Mouse (Mus musculus) spleen, adult 12 weeks (tissue): ENCODE measurements around the gene Eme1.

Experiments
- DNase-seq: peaks from one replicate; pipeline ENCODE4 v3.0.0; 2022; ENCODE audit warnings: low spot score

Gene Eme1

DNA sequence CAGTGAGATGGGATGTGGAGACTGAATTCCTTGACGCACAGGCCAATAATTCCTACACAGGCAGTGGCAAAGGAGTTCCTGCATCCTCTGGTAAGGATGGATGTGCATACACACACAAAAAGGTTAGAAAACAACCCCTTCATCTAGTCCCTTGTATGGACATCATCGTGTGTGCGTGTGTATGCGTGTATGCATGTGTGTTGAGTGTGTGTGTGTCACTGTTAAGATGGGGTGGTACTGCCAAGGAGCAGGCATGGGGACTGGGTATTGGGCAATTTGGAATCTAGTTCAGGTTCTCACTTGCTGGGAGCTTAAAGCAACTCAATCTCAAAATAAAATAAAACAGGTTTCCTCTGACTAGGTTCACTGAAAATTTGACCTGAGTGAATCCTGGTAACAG is 7.3 kb downstream of the Eme1 start:
- no peak for DNase-seq

DNA sequence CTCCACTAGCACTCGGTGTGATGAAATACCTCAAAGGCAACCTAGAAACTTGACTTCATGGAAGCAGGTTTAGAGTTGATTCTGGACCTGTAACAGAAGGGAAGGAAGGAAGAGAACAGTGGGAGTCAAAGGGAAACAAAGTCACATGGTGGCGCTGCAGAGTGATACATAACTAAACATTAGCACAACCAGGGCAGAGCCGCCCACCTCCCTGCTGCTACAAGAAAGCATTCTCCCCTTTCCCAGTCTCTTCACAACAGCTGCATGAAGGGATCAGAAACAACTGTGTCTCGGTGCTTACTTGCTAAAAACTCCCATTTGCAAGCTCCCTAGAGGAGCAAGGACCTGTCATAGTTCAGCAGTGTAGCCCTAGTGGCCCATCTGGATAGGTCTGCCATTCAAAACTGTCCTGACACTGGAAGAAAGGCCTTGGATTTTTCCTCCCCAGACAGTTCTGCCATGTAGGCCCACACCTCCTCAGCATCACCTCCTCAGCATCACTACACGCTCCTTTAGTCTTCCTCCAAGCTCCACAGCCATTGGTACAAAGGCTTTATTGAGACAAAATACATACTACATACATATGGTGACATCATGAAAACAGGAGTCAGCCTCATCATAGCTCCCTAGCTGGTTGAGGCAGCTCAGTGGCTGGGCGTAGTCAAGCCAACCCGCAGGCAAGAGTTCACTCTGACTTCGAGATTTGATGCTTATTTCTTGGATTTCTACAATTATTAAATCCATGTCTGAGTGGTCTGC is 9.1 kb downstream of the Eme1 start:
- DNase-seq: no peak

DNA sequence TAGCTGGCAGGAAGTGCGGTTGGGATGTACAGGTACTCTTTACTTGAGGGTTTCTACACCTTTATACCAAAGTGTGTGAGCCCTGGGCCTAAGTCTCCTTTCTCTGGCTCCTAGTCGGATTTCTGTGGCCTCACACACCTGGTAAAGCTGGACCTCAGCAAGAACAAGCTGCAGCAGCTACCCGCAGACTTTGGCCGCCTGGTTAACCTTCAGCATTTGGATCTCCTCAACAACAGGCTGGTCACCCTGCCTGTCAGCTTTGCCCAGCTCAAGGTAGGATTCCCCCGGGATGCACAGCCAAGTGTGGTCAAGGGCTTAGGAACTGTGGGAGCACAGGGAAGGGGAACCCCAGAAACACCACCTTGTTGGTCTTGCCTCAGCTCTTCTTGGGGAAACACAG is 19.3 kb downstream of the Eme1 start:
- no peak for DNase-seq

DNA sequence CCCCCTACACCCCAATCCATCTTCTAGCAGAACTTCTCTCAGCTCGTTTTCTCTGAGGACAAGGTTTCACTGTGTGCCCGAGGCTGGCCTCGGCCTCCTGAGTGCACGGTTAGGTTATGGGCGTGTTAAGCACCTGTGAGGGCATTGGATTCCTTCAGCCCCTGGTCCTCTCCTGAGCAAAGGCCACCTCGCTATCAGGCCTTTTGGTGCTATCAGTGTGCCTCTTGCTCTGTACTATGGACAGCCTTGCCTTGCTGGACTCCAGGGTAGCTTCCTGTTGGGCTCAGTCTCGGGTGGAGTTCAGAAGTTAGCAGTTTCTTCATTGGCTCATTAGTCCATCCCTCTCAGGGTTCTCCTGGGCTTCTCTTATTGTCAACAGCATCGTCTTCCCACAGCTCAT is 20.8 kb downstream of the Eme1 start:
- no peak for DNase-seq

DNA sequence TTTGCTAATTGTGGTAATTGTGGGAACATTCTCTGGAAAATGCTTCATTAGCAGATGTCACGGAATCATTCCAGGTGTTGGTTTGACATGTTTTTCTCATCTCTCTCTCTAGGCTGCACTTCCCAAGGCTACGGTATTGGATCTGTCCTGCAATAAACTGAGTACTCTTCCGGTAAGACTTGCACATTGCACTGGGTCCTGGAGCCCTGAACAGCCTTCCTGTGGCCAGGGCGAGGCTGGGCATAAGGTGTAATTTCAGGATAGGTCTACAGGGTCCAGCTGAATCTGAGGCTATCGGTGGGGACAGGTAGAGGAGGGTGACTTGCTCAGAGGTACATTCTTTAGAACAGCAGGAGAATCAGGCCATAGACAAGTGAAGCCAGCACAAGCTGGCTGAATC is 21.8 kb downstream of the Eme1 start:
- DNase-seq: no peak

DNA sequence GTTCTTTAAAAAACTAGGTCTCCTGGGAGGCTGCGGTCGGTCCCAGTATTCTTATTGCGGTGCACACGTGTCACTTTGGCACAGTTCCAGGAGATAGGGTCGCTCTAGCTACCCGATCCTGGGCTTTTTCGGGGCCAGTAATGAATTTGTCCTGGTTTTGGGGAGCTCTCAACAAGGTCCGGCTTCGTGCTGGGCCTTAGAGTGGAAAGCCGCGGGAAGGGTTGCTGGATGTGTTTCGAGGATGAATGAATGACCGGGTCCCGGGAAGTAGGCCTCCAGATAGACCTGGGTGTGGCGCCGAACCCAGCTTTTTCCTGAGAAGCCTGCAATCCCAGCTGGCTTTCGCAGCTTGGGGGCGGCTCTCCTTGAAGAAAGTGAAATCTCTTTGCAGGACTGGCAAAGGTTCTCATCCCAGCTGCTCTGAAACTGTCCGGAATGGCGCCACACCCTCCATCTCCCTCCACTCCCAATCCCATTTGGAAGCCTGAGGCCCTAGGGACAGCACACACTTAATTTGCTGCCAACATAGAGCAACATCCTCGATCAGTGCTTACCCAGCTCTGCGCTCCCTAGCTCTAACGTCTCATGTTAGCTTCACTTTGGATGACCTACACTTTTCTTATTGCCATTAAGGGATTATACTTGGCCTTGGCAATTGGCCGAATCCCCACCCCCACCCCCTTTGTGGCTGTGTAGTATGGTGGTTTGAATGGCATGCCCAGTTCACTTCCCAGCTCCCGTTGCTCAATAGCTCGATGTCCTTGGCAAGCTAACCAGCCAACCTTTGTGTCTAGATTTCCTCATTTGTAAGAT is 23.4 kb downstream of the Eme1 start:
- peak; percentile 41 for DNase-seq

DNA sequence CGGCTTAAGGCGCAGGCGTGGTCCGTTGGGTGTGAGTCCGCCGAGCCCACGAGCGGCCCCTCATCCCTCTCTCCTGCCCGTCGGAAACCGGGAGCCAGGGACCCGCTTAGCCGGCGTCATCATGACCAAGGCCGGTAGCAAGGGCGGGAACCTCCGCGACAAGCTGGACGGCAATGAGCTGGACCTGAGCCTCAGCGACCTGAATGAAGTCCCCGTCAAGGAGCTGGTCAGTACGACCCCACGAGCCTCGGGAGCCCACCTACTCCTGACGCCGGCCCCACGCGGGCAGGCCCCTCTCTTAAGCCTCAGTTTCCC is 23.9 kb downstream of the Eme1 start:
- no peak for DNase-seq

DNA sequence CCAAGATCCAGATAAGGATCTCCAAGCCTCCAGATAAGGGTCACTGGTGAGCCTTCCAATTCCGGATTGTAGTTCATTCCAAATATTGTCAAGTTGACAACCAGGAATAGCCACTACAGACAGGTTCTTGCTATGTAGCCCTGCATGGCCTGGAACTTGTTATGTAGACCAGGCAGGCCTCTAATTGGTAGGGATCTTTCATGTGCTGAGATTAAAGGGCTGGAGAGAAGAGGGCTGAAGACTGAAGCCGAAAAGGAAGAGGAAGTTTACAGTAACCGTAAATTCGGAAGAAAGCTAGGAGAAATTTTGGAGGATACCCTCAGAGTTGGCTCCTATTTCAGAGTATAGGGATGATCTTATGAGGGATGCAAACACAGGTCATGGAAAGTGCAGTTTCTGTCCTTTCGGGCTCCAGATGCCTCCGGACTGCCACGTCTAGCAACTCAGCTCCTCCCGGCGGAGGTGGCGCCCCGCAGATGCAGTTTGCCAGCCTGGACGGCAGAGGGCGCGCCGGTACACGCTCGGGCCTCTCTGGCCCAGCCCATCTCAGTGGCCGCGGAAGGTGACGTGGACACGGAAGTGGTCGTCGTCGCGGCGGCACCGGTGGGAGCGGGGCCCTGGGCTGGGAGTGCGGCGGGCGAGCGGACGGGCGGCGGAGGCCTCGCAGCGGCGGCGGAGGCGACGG is 24.4 kb downstream of the Eme1 start, which contains the start of gene Lrrc59:
Gene Lrrc59, plus strand, starts transcription at position 569 of the 685 bp plus-strand sequence.
- DNase-seq: peak; percentile 93

DNA sequence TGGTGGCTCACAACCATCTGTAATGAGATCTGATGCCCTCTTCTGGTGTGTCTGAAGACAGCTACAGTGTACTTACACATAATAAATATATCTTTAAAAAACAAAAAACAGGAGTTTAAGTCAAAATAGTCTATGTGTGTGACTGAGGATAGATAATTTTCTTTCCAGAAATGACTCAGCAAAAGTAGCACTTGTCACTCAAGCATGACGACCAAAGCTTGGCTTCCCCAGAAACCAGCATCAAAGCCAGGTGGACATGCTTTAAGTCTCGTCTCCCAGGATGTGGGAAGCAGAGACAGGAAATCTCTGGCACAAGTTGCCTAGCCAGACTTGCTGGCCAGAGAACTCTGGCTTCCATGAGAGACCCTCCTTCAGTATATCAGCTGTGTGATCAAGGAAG is 31.6 kb downstream of the Eme1 start:
- no peak for DNase-seq

DNA sequence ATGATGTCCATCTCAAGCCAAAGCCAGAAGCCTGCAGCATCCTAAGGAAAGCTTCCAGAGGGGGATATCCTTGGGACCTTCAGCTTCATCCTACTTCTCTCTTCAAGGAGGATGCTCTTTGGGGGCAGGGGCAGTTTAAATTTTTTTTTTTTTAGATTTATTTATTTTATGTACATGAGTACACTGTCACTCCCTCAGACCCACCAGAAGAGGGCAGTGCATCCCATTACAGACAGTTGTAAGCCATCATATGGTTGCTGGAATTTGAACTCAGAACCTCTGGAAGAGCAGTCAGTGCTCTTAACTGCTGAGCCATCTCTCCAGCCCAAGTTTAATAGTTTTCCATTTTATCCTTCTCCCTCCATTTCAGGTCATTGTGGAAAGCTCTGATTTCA is 32.3 kb downstream of the Eme1 start:
- DNase-seq: no peak

DNA sequence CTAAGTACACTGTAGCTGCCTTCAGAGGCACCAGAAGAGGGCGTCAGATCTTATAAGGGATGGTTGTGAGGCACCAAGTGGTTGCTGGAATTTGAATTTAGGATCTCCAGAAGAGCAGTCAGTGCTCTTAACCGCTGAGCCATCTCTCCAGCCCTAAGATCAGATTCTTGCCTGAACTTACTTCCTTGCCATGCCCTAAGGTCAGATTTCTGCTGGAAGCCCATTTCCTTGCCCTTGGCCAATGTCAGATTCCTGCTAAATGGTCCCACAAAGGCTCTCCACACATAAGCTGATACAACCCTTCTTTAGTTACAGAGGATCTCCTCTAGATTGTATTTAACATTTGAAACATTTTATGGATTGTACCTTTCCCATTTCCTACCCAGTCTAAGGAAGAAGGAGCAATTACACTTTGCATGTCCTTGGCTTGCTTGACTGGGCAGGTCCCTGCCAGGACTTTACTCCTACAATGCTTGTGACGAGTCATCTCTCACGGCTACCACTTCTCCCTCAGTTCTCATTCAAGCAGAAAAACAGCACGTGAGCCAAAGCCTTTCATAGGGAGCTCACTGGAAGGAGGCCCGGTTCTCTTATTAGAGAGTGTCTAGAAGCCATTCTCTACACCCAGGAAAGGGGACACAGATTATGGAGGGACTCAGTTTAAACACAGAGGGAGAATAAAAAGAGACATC is 32.9 kb downstream of the Eme1 start:
- no peak for DNase-seq

DNA sequence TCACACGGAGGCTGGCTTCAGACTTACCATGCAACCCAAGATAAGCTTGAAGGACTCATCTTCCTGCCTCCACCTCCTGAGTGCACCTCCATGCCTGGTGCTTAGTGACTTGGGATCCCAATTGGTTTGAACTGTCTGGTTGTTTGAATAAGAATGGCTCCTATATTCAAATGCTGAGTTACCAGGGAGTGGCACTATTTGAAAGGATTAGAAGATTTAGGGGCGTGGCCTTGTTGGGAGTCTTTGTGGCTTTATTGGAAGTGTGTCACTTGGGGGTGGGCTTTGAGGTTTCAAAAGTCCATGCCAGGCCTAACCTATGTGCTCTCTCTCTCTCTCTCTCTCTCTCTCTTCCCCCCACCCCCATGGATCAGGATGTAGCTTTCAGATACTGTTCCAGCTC is 36.1 kb downstream of the Eme1 start:
- no peak for DNase-seq

DNA sequence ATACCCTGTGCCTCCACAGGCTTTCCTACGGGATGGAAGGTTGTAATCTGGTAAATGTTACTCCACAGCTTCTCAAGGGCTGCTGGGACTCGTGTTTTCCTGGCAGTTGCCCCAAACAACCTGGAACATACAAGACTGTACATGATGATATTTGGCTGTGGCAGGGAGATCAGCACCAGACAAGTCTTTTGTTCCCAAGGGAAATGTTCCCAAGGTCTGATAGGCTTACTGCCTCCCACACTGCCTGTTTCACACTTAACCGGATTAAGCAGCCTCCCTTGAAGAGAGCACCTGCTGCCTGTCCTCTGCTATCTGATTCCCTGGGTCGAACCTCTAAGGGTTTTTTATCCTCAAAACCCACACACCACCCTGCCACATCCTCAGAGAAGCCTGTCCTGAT is 38.3 kb downstream of the Eme1 start:
- DNase-seq: no peak

DNA sequence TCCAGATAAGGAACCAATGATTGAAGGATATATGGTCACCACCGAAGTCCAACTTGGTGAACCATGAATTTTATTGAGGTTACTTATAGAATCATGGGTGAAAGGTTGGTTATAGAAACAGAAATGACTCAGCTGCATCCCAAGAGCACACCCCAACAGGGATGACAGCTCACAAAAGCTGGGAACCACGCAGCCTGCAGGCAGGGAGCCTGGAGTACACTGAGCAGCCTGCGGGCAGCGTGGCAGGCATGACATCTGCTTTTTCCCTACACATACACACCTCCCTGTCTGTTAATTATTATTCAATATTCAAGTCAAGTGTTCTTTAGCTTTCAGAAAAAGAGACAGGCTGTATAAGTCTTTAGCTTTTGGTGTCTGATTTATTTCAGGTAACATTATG is 39.2 kb downstream of the Eme1 start:
- DNase-seq: no peak

DNA sequence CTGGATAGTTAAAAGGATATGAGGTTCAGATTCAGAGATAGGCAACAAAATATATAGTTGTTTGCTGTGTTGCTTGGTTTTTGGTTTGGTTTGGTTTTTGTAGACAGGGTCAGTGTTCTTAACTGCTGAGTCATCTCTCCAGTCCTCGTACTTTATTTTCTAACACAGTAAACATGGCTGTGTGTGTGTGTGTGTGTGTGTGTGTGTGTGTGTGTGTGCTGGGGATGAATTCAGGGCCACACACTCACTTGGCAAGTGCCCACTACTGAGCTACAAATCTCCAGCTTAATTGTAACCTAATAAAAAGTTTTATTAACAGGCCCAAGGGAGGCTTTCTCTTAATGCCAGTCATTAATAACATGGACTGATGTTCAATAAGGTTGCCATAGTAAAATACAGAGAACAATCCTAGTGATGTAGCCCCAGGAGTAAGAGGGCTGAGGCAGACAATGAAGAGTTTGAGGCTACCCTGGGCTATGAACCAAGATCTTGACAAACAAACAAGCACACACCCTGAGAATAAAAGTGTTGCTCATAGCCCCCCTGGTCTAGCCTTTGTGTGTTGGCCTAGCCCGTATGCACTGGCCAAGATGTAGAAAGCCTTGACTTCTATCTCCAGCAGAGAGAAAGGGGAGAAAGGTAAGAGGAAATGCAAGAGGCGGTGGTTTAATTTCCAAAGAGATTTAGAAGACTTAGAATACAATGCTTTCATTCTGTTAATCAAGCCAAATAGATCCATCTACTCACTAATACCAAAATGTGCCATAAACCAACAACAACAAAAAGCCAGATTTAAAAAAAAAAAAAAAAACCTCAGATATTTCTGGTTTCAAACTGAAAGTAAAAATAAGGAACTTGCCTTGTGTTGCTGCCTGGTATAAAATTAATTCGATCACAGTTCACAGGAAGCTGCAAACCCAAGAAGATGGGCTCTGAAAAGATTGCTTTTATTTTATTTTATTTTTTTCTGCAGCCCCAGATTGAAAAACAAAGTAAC is 42.7 kb downstream of the Eme1 start:
- DNase-seq: no peak

DNA sequence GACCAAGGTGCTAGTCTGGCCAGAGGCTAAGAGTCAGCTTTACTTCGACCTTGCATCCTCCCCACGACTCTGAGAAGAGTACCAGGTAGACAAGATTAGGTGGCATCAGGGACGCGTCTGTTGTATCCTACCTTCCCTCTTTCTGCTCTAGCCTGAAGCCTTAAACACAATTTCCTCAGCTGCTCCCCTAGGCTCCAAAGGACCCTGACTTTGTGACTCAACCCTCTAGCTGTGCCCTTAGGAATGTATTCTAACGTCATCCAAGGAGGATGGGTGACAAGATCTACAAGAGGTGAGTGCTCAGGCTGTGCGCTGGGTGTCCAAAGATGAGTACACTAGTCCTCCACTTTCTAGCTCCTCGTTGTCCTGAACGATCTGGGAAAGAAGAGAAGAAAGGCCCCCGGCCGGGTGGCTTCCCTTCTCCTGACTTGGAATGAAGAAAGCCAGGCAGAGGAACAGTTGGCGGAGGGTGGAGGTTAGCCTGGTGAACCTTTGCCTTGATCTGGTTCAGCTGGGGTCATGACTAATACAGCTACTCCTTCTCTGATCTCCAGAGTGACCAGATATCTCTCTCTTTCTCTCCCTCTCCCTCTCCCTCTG is 51.3 kb downstream of the Eme1 start:
- no peak for DNase-seq

DNA sequence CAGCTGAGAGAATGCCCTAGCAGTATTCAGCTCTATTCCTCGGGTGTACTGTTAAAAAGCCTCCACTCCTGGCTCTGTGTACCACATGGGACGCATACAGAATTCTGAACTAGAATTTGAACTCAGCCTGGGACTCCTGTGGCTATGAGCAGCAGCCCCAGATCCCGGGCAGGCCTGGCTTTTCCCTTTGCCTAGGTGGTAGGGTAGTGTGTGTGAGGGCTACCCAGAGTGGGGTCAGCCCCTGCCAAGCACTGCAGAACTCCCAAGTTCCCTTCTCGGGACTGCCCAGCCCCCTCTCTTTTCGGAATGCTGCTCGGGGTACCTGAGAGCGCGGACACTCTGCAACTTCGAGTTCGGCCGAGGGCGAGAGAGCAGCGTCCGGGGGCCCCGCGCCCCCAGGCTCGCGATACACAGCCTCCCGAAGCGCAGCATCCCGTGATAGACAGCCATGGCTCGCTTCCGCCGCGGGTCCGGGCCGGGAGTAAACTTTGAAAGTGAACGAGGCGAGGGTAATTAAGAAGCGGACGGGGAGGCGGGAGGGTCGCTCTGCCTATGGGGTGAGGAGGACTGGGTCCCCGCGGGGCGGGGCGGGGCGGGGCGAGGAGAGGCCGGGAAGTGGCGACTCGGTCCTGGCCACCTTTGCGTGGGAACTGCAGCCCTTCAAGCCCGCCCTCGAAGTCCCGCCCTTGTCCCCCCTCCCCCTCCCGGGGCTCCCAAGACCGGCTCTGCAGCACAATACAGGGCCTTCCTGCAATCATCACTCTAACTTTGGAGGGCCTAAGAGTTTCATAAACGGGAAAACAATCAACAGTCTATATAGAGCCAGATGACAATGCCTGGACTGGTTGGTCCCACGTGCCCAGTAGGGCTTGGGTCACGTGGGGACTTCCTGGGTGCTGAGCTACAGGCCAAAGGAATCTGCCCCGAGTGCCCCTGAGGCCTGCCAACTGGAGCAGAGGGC is 52.2 kb downstream of the Eme1 start, which contains the start of gene Acsf2:
Gene Acsf2, minus strand, starts transcription at position 551 of the 961 bp plus-strand sequence.
- DNase-seq: peak; percentile 52

DNA sequence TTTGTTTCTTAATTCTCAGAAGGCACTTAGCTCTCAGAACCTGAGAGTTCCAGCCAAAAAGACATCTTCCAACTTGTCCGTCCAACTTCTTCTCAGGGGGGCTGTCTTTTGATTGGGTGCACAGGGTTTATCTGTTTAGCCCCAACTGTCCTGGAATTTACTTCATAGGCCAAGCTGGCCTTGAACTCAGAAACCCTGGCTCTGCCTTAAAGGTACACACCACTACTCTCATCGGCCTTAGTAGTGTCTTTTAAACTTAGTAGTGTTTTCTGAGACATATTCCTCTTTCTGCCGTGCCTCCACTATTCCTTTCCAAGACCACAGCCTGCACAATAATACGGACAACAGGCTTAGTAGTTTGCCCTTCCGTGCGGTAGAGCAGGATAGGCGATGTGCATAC is 53.3 kb downstream of the Eme1 start:
- no peak for DNase-seq

DNA sequence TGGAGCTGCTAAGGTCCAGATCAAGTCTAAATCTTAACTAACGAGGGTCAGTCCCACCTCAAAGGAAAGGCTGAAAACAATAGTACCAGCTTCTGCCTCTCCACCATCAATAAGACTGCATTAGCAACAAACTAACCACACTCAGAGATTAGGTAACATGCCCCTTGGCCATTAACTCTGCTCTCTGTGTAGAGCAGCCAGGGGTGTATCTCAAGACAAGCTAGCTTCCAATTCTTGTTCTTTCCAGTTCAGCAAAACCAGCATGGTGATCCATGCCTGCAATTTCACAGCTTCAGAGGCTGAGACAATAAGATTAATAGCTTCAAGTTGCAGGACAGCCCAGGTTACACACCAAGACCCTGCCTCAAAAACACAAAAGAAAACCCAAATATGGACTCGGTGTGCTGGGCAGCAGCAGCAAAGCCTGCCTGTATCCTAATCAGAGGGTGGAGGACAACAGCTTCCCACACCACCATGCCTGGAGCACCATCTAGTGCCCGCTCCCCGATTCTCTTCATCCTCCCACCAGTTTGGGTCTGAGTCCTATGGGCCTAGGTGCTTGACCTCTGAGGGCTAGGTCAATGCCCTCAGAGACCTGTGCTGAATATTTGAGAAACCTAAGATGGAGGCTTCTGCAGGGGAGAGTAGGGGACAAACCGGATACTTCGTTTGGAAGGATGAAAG is 55.2 kb downstream of the Eme1 start:
- no peak for DNase-seq
